Mouse (Mus musculus) heart, postnatal 0 days (tissue): ENCODE measurements at regions not wholly inside any gene's neighbourhood (a gene's known extent, or its start where the extent isn't known, plus 50 kb on each side); places are given as distances from the start of the nearest gene placed in this dataset.

ENCODE experiments used
- CTCF ChIP-seq: IDR thresholded peaks from 2 replicates; pipeline ENCODE4 v1.5.1; 2016; ENCODE audit warnings: antibody characterized with exemption, control low read depth, low read depth
- EP300 ChIP-seq: IDR thresholded peaks from 2 replicates; pipeline ENCODE4 v1.6.1; 2016; ENCODE audit warnings: antibody characterized with exemption, low read depth

DNA sequence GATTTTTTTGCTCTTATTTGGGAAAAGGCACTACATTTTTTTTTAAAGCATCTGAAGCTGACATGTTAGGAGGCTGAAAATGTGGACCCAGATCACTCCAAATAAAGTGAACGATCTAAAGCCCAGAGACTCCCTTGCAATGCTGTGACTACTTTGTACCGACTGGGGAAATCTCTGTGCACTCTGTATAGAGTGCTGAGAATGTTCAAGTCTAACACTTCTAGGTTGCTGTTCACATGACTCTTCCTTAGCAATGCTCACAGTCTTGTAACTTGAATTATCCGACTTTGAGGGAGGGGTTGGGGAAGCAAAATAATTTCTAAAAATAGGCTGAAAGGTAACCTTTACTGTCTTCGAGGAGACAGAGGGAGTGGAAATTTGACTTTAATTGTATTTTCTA lies 719.2 kb upstream of the Tenm3 start:
- TF ChIP-seq CTCF (no peak), EP300 (no peak)
